Mouse (Mus musculus) kidney, adult 2 months (tissue): ENCODE data around the gene Rpusd2.
A peak's percentile ranks its signal among the peaks of the same experiment; 100 is the strongest.

ENCODE experiments used
- CTCF ChIP-seq: fragments of 200-500 bp; conservative IDR thresholded peaks from 2 replicates; pipeline ENCODE4 v1.5.1; 2011; ENCODE audit warnings: low read depth, mild to moderate bottlenecking, control low read depth, low read length, moderate library complexity, mixed read lengths; ENCODE audit not compliant: insufficient read depth, insufficient read length
- POLR2A ChIP-seq: fragments of 200-500 bp; IDR thresholded peaks from one replicate; pipeline ENCODE4 v1.6.1; 2011; ENCODE audit warnings: low read depth, low read length, control low read depth

- TF ChIP-seq CTCF (peak; percentile 40), POLR2A (peak; percentile 38)
Measured at GRCm38 (mm10) chr2:119034656-119035396, at the start of gene Rpusd2.
